Mouse (Mus musculus) CD4-positive, CD25-positive, alpha-beta regulatory T cell, adult 2 months (primary cell): ENCODE results near the gene RPS10-NUDT3.
"Not testable (repeated sequence)": the region's sequence is repeated elsewhere in the genome, so short reads cannot be mapped to it uniquely, and the experiment has no call there.

Experiments
- DNase-seq: peaks from one replicate; pipeline ENCODE4 v3.0.0-alpha.2; 2012; ENCODE audit warnings: low read depth, low spot score

RPS10-NUDT3 gene

DNA sequence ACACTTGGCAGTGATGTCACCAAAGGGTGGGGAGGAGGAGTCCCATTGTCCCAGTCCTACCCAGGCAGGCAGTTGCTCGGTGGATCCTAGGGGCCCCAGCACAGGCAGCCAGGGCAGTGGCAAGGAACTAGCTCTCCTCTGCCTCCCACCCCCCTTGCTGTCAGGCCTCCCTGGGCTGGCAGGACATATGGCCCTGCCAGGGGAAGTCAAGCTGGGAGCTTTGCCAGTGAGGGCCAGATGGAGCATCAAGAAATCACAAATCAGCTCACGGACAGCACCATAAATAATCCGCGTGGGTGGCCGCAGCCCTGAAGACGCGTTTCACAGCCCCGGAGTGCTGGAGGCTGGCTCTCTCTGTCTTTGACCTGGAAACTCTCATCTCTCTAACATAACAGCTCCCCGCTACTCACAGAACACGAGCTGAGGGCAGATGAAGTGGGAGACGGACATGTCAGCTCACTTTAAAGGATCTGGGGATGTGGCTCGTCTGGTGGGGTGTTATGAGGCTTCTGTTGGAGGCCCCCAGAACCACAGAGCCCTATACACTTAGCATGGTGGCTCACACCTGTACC, 7.6 kb upstream of the RPS10-NUDT3 start:
- no peak for DNase-seq

DNA sequence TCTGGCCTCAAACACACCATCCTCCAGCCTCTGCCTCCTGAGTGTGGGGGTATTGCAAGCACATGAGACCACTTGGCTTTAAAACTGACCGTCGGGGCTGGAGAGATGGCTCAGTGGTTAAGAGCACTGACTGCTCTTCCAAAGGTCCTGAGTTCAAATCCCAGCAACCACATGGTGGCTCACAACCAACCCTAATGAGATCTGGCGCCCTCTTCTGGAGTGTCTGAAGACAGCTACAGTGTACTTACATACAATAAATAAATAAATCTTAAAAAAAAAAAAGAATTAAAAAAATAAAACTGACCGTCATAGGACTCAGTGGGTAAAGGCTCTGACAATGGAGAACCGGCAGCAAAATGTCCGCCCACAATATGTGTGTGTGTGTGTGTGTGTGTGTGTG, 4.8 kb upstream of the RPS10-NUDT3 start:
- peak; percentile 51 for DNase-seq

DNA sequence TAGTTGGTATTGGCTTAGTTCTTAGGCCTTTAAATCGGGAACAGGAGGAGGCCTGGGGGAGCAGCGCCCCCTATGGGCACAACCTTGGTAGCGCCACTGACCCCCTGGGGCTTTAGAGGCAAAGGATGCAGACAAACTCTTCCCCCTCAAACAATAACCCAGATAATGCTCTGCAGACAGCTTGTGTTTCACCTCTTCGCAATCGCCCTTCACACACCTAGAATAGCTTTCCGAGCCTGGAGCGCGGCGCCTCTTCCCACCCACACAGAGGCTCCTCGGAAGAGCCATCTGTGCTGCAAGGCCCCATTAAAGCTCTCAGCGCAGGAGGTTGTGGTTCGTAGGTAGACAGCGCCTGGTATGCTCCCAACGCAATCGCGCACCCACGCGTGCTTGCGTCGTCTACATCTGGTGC, 3.9 kb upstream of the RPS10-NUDT3 start:
- DNase-seq, result peak; percentile 58

DNA sequence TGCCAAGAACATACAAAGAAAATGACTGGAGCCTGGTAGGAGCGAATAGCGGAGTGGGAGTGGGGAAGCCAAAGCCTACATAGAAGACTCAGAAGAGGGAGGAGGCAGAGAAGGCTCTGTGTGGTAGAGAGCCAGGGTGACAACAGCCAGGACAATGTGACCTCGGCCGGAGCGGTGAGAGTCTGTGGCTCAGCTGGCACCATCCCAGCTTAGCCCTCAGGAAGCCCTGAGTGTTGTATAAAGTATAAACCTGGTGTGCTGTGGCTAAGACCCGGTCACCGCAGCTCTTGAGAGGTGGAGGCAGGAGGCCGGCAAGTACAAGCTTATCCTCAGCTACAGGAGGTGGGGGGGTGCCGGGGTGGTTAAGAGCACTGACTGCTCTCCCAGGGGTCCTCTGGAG, 2.3 kb upstream of the RPS10-NUDT3 start:
- DNase-seq, result no peak

DNA sequence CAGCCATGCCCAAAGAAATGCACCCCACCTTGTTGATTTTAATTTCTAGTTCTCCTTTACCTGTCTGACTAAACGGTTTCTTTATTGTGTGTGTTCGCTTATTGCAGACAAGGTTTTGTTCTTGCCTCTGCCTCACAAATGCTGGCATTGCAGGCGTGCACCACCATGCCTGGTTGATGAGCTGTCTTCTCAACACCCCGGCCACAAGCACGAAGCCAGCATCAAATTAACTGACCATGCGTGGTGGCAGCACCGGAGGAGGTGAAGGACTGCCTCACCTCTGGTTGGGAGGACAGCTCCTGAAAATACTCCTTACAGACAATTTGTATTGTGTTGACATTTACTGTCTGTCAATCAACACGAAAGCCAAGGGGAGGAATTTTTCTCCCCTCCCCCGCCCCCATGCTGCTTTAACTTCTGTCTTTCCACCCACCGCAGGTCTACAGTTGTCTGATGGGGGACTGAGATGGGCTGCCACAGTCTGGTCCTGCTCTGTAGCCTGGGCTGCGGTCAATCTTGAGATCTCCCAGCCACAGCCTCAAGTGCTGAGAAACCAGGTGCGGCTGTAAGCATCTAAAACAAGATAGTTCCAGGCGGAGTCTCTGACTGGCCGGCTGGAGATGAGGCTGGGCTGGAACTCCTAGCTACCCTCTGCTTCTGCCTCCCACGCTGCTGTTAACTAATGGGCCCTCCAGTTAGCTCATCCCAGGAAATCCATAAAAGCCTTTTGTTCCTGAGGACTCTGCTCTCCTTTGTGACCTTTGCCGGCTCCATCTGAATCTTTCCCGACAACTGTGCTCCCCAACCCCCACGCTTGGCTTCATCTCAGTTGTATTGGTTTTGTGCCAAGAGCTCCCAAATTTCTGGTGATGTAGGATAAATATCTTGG, 1.4 kb upstream of the RPS10-NUDT3 start, which contains the start of gene Rps10:
TSS of gene Rps10 (minus strand) at position 538 of the 889 bp plus-strand sequence.
- DNase-seq, result no peak

DNA sequence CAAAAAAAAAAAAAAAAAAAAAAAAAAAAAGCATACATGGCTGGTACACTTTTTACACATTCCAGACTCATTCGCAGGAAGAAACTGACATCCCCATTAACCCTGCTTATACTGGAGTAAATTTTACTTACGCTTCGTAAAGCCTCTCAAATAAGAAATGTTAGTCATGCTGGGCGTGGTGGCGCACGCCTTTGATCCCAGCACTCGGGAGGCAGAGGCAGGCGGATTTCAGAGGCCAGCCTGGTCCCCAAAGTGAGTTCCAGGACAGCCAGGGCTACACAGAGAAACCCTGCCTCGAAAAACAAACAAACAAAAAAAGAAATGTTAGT, 517 bp upstream of the RPS10-NUDT3 start:
- DNase-seq, result not testable (repeated sequence)

DNA sequence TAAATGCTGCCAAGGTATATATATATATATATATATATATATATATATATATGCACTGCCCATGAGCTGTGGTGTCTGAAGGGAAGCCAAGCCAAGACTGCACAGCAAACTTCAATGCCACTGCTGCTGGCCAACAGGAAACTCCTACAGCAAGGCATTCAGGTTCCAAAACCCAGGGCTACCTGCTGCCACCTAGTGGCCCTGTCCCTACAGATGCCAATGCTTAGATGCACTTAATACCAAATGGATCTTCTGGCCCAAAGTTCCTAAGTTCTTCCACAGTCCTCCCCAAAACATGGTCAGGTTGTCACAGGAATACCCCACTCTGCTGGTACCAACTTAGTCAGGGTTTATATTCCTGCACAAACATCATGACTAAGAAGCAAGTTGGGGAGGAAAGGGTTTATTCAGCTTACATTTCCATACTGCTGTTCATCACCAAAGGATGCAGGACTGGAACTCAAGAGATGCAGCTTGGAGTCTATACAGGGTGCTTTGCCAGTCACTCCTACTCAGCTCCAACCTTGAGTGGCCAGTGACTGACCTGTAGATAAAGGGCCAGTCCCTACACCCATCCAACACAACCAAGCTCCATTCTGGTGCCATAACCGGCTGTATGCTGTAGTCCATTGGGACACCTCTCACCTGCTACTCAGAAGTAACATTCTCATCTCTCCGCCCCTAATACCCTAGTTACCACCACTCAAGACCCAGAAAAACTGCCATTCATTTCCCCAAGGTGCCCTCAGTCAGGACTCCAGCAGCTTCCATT, 5.6 kb downstream of the RPS10-NUDT3 start:
- DNase-seq, result peak; percentile 89

DNA sequence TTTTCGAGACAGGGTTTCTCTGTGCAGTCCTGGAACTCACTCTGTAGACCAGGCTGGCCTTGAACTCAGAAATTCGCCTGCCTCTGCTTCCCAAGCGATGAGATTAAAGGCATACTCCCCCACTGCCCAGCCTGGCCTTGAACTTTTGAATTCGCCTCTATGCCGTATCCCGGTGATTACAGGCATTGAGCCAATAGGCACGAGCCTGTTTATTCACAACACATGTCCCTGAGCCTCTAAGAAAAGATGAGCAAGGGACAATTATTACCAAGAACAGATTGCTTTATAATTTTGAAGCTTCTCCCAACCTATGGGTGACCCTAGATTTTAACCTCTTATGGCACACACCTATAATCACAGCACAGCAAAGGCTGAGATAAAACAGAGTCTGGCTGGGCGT, 6.6 kb downstream of the RPS10-NUDT3 start:
- no peak for DNase-seq

DNA sequence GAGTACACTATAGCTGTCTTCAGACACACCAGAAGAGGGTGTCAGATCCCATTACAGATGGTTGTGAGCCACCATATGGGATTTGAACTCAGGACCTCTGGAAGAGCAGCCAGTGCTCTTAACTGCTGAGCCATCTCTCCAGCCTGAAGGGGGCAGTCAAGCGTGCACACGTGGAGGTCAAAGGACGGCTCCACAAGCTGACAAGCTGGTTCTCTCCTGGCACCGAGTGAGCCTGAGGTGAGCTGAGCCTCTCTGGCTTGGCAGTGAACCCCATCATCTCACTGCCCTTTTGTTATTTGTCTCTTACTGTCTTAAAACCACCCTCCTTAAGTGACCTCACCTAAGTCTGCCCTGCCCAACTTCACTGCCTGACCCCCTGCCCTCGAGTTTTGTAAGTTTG, 7.6 kb downstream of the RPS10-NUDT3 start:
- DNase-seq, result peak; percentile 61

DNA sequence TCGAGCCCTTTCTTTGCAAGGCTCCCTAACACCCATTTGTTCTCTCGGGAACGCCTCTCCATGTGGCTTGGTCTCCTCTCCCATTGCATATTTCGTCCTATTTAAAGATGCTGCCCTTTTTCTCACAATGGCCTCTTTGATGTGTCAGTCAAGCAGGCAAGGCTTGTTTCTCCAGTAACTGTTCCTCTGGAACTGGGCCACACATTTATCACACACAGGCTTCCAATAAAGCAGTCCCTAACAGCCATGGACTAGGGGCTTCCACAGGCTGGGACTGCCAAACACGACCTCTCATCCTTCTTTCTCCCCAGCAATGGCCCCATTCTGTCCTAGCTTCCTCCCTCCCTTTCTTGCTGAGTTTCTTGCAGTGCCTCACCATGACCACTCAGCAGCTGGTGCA, 8.3 kb downstream of the RPS10-NUDT3 start:
- no peak for DNase-seq

DNA sequence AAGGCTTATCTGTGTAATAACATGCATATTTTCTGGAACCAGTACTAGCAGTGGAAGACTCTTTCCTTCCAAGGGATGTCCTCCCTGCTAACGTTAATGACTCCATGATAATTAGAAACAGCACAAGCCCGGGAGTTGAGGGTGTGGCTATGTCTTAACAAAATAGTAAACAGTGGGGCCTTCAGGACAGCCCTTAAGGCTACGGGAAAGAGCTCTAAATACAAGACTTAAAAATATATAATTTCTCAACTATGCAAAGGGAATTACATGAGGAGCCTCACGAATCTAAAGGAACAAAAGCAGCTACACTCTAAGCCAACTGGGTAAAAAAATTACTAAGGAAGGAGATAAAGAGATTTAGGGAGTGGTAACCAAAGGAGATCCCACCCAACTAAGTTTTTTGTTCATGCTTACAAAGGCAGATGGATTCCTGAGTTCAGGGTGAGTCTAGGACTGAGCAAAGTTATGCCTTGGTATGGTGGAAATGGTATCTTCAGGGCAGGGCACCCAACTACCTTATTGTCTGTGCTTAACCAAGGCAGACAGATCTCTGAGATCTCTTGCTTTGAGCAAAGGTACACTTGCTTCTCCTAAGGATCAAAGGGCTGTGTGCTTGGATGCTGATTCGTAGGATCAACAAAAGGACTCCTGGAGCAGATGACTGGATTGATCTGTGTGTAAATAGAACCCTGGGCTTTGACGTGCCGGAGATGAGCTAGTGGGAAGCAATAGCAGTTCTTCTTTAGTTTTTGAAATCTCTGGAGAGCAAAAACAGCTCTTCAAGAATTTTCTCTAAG, 9.4 kb downstream of the RPS10-NUDT3 start:
- no peak for DNase-seq

DNA sequence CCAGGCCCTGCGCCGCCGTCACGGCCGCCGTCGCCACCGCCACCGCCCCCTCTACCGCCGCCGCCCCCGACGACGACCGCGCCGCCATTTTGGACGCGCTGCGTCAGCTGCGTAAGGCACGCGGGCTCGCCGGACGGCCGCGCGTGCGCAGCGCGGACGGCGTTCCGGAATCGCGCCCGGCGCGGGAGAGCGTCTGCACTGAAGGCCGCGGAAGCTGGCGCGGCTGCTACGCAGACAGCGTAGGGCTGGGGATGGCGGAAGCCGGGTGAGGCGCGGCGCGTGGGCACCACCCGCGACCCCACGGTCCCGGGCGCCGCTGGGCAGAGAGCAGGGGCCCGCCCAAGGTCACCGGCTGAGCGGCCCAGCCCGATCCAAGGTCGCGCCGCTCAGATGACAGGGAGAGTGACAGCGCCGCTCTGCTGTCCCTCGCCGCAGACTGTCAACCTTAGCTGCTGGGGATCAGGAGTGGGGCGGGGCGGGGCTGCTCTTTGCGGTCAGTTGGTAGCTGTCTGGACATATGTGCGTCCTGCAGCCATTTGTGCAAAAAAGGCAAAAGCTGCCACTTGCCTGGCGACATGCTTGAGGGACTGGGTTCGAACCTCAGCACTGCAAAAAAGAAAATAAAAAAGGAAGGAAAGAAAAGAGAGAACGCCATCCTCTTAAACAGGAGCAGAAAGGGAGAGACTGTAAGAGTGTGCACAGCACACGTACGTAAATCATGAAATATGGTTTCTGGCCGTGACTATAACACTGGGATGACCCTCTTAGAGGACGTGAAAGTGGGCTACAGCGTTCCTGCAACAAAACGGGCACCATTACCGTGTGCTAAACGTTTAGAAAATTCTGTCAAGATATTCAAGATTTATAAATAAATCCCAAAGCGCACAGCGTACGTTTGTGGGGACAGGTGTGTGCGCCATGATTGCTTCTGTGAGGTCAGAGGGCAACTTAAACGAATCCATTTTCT, 11.4 kb downstream of the RPS10-NUDT3 start, which contains the start of gene Nudt3:
TSS of gene Nudt3 (minus strand) at position 136 of the 967 bp plus-strand sequence.
- peak; percentile 97 for DNase-seq

DNA sequence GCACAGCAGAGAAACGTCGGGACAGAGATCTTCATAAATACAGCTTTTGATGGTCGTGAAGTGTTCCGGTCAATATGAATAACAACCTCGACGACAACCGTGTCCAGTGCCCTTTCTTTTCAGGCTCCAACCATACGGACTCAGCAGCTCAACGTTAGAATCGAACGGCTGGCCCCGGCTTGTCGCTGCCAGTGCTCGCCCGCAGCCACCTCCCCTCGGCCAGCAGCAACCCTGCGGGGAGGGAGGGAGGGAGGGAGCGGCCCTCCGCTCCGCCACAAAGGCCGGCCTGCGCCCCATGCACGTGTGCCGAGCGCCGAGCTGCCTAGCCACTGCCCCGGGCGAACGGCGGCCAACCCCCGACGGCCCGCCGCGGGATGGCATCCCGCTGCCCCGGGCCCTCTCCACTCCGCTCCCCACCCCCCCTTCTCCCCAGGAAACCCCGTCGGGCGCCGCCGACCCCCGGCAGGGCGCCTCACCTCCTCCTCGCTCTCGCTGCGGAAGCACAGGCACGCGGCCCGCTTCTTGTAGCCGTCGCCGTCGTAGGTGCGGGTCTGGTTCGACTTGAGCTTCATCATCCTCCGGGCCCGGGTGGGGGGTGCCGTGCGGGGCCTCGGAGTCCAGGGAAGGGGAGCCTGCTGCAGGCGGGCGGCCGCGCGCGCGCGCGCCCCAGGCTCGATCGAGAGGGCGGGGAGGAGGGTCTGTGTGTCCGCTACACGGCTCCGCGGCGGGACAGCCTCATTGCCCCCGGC, 12.2 kb downstream of the RPS10-NUDT3 start:
- peak; percentile 61 for DNase-seq

DNA sequence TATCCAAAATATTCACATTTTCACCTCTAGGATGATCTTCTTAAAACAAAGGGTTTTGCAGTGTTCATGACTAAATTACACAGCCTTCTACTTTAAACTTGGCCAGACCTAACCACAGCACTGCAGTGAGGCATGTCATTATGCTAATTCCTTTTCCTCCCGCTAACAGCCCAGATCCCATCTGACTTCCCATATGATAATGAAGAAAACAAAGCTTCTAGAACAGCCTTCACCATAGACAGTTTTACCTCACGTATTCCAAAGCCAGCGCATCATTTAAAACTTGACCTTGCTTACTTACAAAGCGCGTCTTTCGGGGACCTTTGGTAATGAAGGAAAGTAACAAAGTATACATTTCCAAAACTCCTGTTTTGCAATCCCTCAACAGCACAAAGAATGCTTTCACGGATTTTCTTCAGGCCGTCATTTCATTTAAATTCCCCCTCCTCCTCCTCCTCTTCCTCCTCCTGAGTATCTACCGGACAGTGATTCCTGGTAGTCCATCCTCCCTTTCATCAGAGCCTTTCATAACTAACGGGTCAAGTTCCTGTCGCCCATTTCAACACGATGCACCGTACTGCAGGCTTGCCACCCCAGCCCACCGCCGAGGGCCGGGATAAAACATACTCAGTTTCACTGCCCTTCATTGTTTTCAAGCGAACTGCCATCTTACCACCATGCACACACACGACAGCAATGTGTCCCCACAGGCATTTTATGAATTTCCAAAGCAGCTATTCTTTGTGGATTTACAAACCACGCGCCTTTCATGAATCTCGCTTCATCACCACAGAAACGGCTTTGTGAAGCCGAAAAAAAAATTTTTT, 13.1 kb downstream of the RPS10-NUDT3 start:
- DNase-seq, result no peak

DNA sequence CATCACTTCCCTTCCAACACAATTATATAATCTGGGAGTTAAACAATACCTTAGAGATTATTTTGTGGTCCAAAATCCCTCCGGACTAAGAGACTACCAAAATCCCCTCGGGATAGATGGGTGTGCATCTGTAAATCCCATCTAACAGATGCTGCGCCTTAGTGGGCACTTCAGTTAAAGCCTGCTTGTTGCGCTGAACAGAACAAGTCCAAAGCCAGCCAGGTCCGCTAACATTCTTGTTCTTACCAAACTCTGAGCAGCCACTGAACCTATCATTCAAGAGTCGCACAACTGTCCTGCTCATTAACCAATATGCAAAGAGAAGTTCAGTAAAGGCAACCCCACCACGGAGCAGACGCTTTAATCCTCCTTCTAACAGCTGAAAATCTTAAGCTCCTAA, 13.9 kb downstream of the RPS10-NUDT3 start:
- DNase-seq, result no peak

DNA sequence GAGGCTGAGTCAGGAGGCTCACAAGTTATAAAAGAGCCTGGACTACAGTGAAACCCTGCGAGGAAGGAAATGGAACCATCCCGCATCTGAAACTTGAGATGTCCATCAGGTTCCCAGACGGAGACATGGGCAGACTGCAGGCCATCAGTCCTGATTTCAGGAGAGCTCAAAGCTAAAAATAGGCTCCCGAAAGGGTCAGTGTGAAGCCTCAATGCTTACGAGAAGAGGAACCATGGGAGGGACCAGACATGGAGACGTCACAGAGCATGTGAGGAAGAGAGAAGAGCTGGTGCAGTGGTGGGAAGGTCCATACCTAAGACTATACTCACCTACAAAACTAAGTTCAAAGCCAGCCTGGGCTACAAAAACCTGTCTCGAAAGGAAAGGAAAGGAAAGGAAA, 19.6 kb downstream of the RPS10-NUDT3 start:
- no peak for DNase-seq

DNA sequence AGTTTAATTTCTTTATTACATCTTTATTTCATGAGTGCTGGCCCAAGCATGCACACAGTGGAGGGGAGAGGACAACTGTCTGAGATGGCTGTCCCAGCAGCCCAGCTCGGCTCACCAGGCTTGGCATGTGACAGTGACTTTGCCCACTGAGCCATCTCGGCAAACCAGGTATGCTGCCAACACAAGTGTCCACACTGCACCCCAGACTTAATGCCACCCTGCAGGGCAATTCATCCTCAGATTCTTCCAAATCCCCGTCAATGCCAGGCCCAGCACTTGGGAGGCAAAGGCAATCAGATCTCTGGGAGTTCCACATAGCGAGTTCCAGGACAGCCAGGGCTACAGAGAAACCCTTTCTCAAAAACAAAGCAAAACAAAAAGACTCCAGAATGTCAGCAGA, 22.0 kb downstream of the RPS10-NUDT3 start:
- no peak for DNase-seq

DNA sequence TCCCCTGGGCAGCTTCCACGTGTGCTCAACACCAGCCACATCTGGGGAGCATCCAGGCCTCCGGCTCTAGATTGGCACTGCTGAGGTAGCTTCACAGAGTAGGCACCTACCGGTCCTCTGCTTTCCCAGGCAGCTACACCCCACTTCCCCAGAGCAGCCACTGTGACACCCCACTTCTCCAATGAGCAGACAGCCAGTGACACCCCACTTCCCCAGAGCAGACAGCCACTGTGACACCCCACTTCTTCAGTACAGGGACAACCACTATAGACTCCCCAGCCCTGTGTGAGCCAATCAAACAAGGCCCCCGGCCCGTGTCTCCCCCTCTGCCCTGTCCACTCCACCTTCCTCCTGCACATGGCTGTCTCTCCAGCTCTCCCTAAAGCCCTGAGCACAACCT, 23.0 kb downstream of the RPS10-NUDT3 start:
- DNase-seq, result no peak

DNA sequence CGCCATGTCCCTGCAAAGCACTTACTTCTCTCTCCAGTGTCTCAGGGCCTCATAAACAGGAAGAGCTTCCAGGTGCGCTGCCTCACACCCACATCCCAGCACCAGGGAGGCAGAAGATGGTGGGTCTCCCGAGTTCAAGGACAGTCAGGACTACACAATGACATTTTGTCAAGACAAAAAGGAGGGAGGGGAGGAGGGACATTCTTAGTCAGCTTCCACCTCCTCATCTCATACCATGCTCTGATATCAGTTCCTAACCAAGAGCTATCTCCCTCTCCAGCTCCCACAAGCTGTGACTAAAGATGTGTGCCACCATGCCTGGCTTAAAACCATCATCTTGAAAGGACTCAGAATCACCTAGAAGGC, 23.5 kb downstream of the RPS10-NUDT3 start:
- DNase-seq, result no peak
